Mouse (Mus musculus) neural tube, embryonic 14.5 days (tissue): ENCODE data around the gene Aaed1. TPM values are rescaled to one million over a fixed set of nuclear protein-coding genes. Genes with fewer than 3 reads are reported as not detected.

ENCODE experiments used
- ATAC-seq: fragments of 200-750 bp; cut with Nextera tagmentation; 2 replicates; pipeline ENCODE4 v1.8.0; 2017; ENCODE audit warnings: low read depth, mild to moderate bottlenecking, moderate TSS enrichment, moderate library complexity
- H3K27ac ChIP-seq: fragments of 300-500 bp; sonication (generic); 2 replicates; pipeline ENCODE4 v1.5.1; 2014; ENCODE audit warnings: low read depth, mild to moderate bottlenecking, control low read depth, low read length, moderate library complexity, mixed read lengths
- H3K27me3 ChIP-seq: fragments of 300-500 bp; sonication (generic); 2 replicates; pipeline ENCODE4 v1.6.1; 2014; ENCODE audit warnings: low read length; ENCODE audit not compliant: control insufficient read depth, insufficient read depth
- H3K36me3 ChIP-seq: fragments of 300-500 bp; sonication (generic); 2 replicates; pipeline ENCODE4 v1.6.1; 2014; ENCODE audit warnings: low read length, mixed read lengths; ENCODE audit not compliant: control insufficient read depth, insufficient read depth
- H3K4me1 ChIP-seq: fragments of 300-500 bp; sonication (generic); 2 replicates; pipeline ENCODE4 v1.6.1; 2014; ENCODE audit warnings: low read length; ENCODE audit not compliant: control insufficient read depth, insufficient read depth
- H3K4me2 ChIP-seq: fragments of 300-500 bp; sonication (generic); 2 replicates; pipeline ENCODE4 v1.6.1; 2014; ENCODE audit warnings: mild to moderate bottlenecking, low read depth, low read length, control low read depth
- H3K4me3 ChIP-seq: fragments of 300-500 bp; sonication (generic); 2 replicates; pipeline ENCODE4 v1.5.1; 2014; ENCODE audit warnings: low read depth, low read length, control low read depth, mixed read lengths
- H3K9ac ChIP-seq: fragments of 300-500 bp; sonication (generic); replicated peaks from 2 replicates; pipeline ENCODE4 v1.6.1; 2014; ENCODE audit warnings: low read depth, mild to moderate bottlenecking, control low read depth, low read length, mixed read lengths
- H3K9me3 ChIP-seq: fragments of 300-500 bp; sonication (generic); 2 replicates; pipeline ENCODE4 v1.6.1; 2016; ENCODE audit warnings: low read length; ENCODE audit not compliant: control insufficient read depth
- WGBS: fragments of 180-500 bp; shearing (Covaris S2); extraction: QIAGEN DNeasy Blood & Tissue Kit; methylation state at CpG from one replicate; pipeline ENCODE4 v1.1.7; 2014; 5-methylcytosine and 5-hydroxymethylcytosine counted together
- polyA plus RNA-seq: library from polyadenylated mRNA; unstranded; fragments of >200 nt; fragmentation: Nextera tagmentation; extraction: Ambion mirVana; gene quantifications from 2 replicates; pipeline ENCODE4 v1.2.1, GENCODE M21; 2014

Gene Aaed1
- polyA plus RNA-seq, 1 experiment from 2014 or later, result 11.8 TPM

GRCm38 (mm10) chr13:64335546-64336132 is 23.1 kb upstream of the Aaed1 start:
- no peak for ATAC-seq
- Histone ChIP-seq H3K4me2 (no peak overlapping the region), H3K36me3 (no peaks in the 10 kb centered on the region), H3K9ac (no peak overlapping the region), H3K4me3 (no peak overlapping the region), H3K27me3 (no peaks in the 10 kb centered on the region), H3K4me1 (no peaks in the 10 kb centered on the region), H3K27ac (no peak overlapping the region), H3K9me3 (no peaks in the 10 kb centered on the region)
- 51% methylated on average over 4 of the region's 4 CpGs for WGBS

- H3K27ac ChIP-seq, result no peak overlapping the region
- no peaks in the 10 kb centered on the region for H3K36me3 ChIP-seq
- WGBS, result 91% methylated on average over 3 of the region's 3 CpGs
- H3K4me1 ChIP-seq, result no peaks in the 10 kb centered on the region
- ATAC-seq, result no peak
- no peaks in the 10 kb centered on the region for H3K9me3 ChIP-seq
- H3K9ac ChIP-seq, result no peak overlapping the region
- H3K4me2 ChIP-seq, result no peak overlapping the region
- no peaks in the 10 kb centered on the region for H3K27me3 ChIP-seq
- no peak overlapping the region for H3K4me3 ChIP-seq
Measured at GRCm38 (mm10) chr13:64333102-64333501, 20.6 kb upstream of the Aaed1 start.

DNA sequence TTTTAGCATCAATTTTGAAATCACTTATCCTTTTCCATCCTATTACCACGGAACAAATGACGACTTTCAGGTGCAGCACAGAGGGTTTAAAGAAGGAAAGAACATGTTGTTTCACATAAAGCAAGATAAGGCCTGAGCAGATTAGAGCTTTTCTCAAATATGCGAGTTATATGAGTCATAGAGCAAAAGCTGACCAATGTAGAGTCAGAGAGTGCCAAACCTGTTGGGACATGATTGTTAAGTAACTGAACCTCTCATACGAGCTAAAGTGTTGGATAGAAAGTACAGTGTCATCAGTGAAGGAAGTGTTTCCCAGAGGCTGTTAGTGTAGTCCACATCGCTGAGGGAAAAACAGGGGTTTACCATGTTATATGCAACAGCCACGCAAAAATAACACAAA is 19.8 kb upstream of the Aaed1 start:
- no peak overlapping the region for H3K4me3 ChIP-seq
- H3K27me3 ChIP-seq, result no peaks in the 10 kb centered on the region
- H3K36me3 ChIP-seq, result no peaks in the 10 kb centered on the region
- H3K9ac ChIP-seq, result no peak overlapping the region
- no peak for ATAC-seq
- H3K9me3 ChIP-seq, result no peaks in the 10 kb centered on the region
- H3K4me1 ChIP-seq, result no peaks in the 10 kb centered on the region
- no peak overlapping the region for H3K4me2 ChIP-seq
- no peak overlapping the region for H3K27ac ChIP-seq
- 86% methylated on average over 6 of the region's 6 CpGs for WGBS

DNA sequence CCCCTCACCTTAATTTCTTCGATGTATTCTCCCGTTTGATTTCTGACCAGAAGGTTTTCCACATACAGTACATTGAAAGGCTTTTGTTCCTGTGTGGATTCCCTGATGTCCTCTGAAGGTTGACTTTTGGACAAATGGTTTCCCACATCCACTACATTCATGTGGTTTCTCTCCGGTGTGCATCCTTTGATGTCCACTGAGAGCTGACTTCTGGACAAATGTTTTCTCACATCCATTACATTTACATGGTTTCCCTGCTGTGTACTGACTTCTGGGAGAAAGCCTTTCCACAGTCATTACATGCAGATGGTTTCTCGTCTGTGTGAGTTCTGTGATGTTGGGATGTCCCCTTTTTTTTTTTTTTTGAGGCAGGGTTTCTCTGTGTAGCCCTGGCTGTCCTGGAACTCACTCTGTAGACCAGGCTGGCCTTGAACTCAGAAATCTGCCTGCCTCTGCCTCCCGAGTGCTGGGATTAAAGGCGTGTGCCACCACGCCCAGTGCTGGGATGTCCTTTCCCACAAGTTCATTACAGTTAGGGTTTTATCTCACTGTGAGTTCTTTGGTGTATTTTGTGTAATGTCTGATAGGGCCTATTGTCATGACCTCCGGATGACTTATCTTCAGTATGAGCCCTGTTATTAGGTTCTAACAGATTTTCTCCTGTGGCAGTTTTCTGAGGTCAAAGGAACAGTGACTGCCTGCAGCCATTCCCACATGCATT is 10.2 kb upstream of the Aaed1 start:
- Histone ChIP-seq H3K4me2 (no peak overlapping the region), H3K4me1 (no peaks in the 10 kb centered on the region), H3K27me3 (no peaks in the 10 kb centered on the region), H3K9me3 (no peaks in the 10 kb centered on the region), H3K4me3 (no peak overlapping the region), H3K9ac (no peak overlapping the region), H3K27ac (no peak overlapping the region), H3K36me3 (no peaks in the 10 kb centered on the region)
- ATAC-seq, result no peak
- 86% methylated on average over 8 of the region's 8 CpGs for WGBS

- Histone ChIP-seq H3K4me2 (no peak overlapping the region), H3K4me1 (no peaks in the 10 kb centered on the region), H3K36me3 (no peaks in the 10 kb centered on the region), H3K9me3 (no peaks in the 10 kb centered on the region), H3K27me3 (no peaks in the 10 kb centered on the region), H3K27ac (no peak overlapping the region), H3K9ac (no peak overlapping the region), H3K4me3 (no peak overlapping the region)
- WGBS, result 87% methylated on average over 8 of the region's 8 CpGs
- no peak for ATAC-seq
Measured at GRCm38 (mm10) chr13:64320334-64320733, 7.8 kb upstream of the Aaed1 start.

- no peaks in the 10 kb centered on the region for H3K36me3 ChIP-seq
- H3K4me3 ChIP-seq, result no peak overlapping the region
- no peak for ATAC-seq
Measured at GRCm38 (mm10) chr13:64319782-64320181, 7.3 kb upstream of the Aaed1 start.

DNA sequence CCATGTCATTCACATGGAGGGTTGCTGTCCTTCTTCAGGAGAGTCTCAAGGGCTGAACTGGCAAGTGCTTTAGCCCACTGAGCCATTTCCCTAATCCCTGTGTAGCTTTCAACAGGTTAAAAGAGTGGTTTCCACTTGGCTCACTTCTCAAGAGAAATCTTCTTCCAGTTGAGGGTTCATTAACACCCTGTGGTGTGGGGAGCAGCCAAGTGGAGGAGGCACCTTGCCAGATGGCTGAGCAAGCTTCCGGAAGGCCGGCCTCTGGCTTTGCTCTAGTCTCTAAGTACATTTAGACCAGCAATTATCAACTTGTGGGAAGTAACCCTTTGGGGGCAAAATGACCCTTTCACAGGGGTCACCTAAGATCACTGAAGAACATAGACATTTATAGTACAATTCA is 5.8 kb upstream of the Aaed1 start:
- Histone ChIP-seq H3K9ac (no peak overlapping the region), H3K36me3 (no peaks in the 10 kb centered on the region), H3K9me3 (no peaks in the 10 kb centered on the region), H3K4me3 (no peak overlapping the region), H3K4me1 (no peaks in the 10 kb centered on the region), H3K4me2 (no peak overlapping the region), H3K27me3 (no peaks in the 10 kb centered on the region), H3K27ac (no peak overlapping the region)
- 75% methylated on average over 2 of the region's 2 CpGs for WGBS
- ATAC-seq, result no peak

More at GRCm38 (mm10) chr13:64319782-64320181, 7.3 kb upstream of the Aaed1 start:
- no peak overlapping the region for H3K4me2 ChIP-seq
- H3K4me1 ChIP-seq, result no peaks in the 10 kb centered on the region
- no peak overlapping the region for H3K9ac ChIP-seq
- H3K27ac ChIP-seq, result no peak overlapping the region
- H3K9me3 ChIP-seq, result no peaks in the 10 kb centered on the region
- no peaks in the 10 kb centered on the region for H3K27me3 ChIP-seq

DNA sequence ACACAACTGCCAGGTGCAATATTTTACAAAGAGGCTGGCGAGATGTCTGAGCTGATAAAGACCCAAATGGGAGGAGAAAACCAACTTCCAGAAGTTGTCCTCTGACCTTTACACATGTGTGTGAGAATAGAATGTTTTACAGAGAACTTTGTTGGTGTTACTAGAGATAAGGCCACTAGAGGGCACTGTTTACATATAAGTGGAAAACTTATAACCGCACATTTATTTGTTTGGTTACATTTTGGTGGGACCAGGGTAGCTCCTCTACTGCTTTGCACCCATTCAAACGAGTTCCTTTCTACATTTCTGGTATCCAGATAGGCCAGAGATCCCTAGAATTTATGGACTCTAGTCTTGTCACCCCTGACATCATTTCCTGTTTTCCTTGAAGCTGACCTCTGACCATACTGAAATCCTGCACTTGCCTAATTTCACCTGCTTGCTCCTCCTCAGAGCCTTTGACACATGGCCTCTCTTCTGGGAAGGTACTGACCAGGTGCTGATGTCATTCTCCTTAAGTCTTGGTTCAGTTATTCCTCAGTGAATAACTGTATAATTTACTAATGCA is 3.1 kb upstream of the Aaed1 start:
- ATAC-seq, result no peak

DNA sequence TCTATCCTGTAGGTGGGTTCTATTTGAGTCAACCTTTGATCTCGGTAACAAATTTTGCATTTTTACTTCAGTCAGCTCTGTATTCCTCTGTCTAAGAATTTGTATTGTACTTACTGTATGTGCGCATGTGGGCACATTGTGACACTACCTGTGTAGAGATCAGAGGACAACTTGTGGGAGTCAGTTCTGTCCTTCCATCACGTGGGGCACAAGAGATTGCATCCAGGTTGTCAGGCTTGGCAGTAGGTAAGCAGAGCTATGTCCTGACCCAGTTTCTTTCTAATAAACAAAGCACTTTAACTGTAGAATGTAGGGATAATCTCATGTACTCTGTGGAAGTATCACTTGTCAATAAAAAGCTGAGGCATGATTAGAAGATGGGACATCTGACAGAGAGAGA is 1.5 kb upstream of the Aaed1 start:
- no peak overlapping the region for H3K4me3 ChIP-seq
- no peak overlapping the region for H3K27ac ChIP-seq
- 71% methylated on average over 3 of the region's 3 CpGs for WGBS
- H3K9ac ChIP-seq, result no peak overlapping the region
- no peak overlapping the region for H3K4me2 ChIP-seq
- no peaks in the 10 kb centered on the region for H3K4me1 ChIP-seq
- H3K36me3 ChIP-seq, result no peaks in the 10 kb centered on the region
- no peaks in the 10 kb centered on the region for H3K9me3 ChIP-seq
- ATAC-seq, result no peak
- no peaks in the 10 kb centered on the region for H3K27me3 ChIP-seq

More for the DNA sequence above, 3.1 kb upstream of the Aaed1 start:
- Histone ChIP-seq H3K4me1 (no peaks in the 10 kb centered on the region), H3K27me3 (no peaks in the 10 kb centered on the region), H3K9me3 (no peaks in the 10 kb centered on the region), H3K4me3 (no peak overlapping the region), H3K36me3 (no peaks in the 10 kb centered on the region), H3K4me2 (no peak overlapping the region), H3K27ac (no peak overlapping the region), H3K9ac (no peak overlapping the region)
- 1% methylated on average over 3 of the region's 3 CpGs for WGBS
